In the genomic region with DNA sequence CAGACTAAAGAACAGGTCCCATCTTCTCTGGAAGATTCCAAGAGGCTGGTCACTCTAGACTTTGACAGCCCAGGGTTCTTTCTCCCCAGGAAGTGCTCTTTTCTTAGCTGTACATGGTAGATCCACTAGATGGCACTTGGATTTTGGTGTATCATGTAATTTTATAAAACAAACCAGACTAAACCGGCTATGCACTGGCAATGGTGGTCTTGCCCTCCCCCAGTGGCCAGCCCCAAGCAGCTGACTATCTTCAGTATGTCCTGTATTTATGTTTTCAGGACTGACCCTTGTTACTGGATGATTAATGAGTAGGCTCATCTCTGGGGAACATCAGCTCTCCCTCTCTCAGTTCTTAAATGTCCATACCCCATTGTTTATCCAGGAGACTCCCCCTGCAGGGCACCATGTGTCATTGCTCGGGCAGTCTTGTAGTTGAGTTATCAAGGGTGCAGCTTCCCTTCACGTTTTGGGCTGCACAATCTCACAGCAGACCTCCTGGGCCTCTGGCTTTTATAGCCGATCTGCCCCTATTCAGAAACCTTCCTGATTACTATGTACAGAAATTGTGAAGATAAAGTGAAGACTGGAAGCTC, we compare ENCODE assay signal across 10 mouse cellular contexts. TPM values are rescaled to one million over a fixed set of nuclear protein-coding genes. Genes with fewer than 3 reads are reported as not detected.
DNase-seq lines count a peak whose midpoint lies in the region; ATAC-seq and TF ChIP-seq lines count a peak whose summit lies in the region.
"Had no signal": no experiment of that assay in that cellular context is flagged by ENCODE, and none has a peak within 500 bp of the region (broad histone marks: within the 10 kb centered on the region; RNA-seq: fewer than 3 reads in every experiment).

No protein-coding gene starts in this region.

- DNase-seq in heart, adult 2 months, result no peak
- no peak for DNase-seq in heart, adult 11 months
- DNase-seq in retina, postnatal 1 day, result peak; percentile 16
- no peak for DNase-seq in retina, embryonic 14.5 days (ENCODE audit: low spot score)
- no peak for DNase-seq in brain, embryonic 14.5 days (ENCODE audit: low read depth)
- DNase-seq in thymus, postnatal 4 days, result peak; percentile 26
- no peak for DNase-seq in ovary, adult 18-20 months (ENCODE audit: low spot score)

- intact Hi-C loops in heart, adult 2 months (cut with DNase I), result no loop called here

- H3K27me3 ChIP-seq in heart, adult 2 months (ENCODE audit: control insufficient read depth, insufficient read depth, low read length), result no peaks in the 10 kb centered on the region
- H3K27me3 ChIP-seq in midbrain, embryonic 16.5 days (ENCODE audit: control insufficient read depth, insufficient read depth, low read depth, low read length), result no peaks in the 10 kb centered on the region
- H3K27me3 ChIP-seq: neural tube, embryonic 15.5 days had no signal

- H3K79me2 ChIP-seq in heart, adult 2 months (replicated peaks; ENCODE audit: control insufficient read depth, insufficient read depth, low read length), result no peaks in the 10 kb centered on the region

- 53% methylated on average over 4 of the region's 4 CpGs for WGBS in heart, adult 2 months
- WGBS in midbrain, embryonic 16.5 days, result 66% methylated on average over 4 of the region's 4 CpGs

- no peak overlapping the region for H3K4me3 ChIP-seq in heart, adult 2 months
- no peak overlapping the region for H3K4me3 ChIP-seq in midbrain, embryonic 16.5 days (ENCODE audit: low read depth, low read length)
- H3K4me3 ChIP-seq: neural tube, embryonic 15.5 days had no signal

- TF ChIP-seq CTCF in heart, adult 2 months (IDR thresholded peaks at IDR 0.05), result peak; percentile 22
- 0 out of 2 replicates have a peak, but pooled peaks have one; percentile 2 for TF ChIP-seq CTCF in brain, embryonic 14.5 days (IDR thresholded peaks at IDR 0.05; ENCODE audit: borderline replicate concordance, extremely low read depth, insufficient read depth, insufficient read length)

- no peaks in the 10 kb centered on the region for H3K4me1 ChIP-seq in heart, adult 2 months (ENCODE audit: control insufficient read depth, insufficient read depth, low read length)
- H3K4me1 ChIP-seq in midbrain, embryonic 16.5 days (ENCODE audit: control insufficient read depth, insufficient read depth, low read length), result no peaks in the 10 kb centered on the region
- H3K4me1 ChIP-seq: neural tube, embryonic 15.5 days had no signal

- H3K4me2 ChIP-seq in midbrain, embryonic 16.5 days (ENCODE audit: low read length), result no peak overlapping the region
- H3K4me2 ChIP-seq: neural tube, embryonic 15.5 days had no signal

- no peak for ATAC-seq in midbrain, embryonic 16.5 days
- ATAC-seq: intestine, embryonic 16.5 days had no signal

- no peak overlapping the region for H3K9ac ChIP-seq in heart, adult 2 months (ENCODE audit: low read depth, low read length)
- H3K9ac ChIP-seq in midbrain, embryonic 16.5 days (ENCODE audit: low read depth, low read length), result no peak overlapping the region
- H3K9ac ChIP-seq: neural tube, embryonic 15.5 days had no signal

- no peaks in the 10 kb centered on the region; the same call in 1 of the 2 replicates for H3K9me3 ChIP-seq in midbrain, embryonic 16.5 days (replicated peaks; ENCODE audit: control insufficient read depth, low read length, poor library complexity, severe bottlenecking)
- H3K9me3 ChIP-seq: neural tube, embryonic 15.5 days had no signal

- TF ChIP-seq EP300 in heart, adult 2 months (IDR thresholded peaks at IDR 0.05; ENCODE audit: insufficient read depth, low read depth, low read length), result no peak

- H3K27ac ChIP-seq in heart, adult 2 months, result no peak overlapping the region
- H3K27ac ChIP-seq in midbrain, embryonic 16.5 days (ENCODE audit: low read length), result no peak overlapping the region
- H3K27ac ChIP-seq: neural tube, embryonic 15.5 days had no signal

- no peaks in the 10 kb centered on the region for H3K36me3 ChIP-seq in heart, adult 2 months (ENCODE audit: control insufficient read depth, insufficient read depth, low read length)
- H3K36me3 ChIP-seq in midbrain, embryonic 16.5 days (ENCODE audit: control insufficient read depth, insufficient read depth, low read length), result no peaks in the 10 kb centered on the region
- H3K36me3 ChIP-seq: neural tube, embryonic 15.5 days had no signal

- TF ChIP-seq POLR2A in heart, adult 2 months (IDR thresholded peaks at IDR 0.05; ENCODE audit: insufficient read depth, low read depth, low read length), result no peak
- TF ChIP-seq POLR2A in brain, embryonic 14.5 days (IDR thresholded peaks at IDR 0.05; ENCODE audit: borderline replicate concordance, extremely low read depth, insufficient read depth, insufficient read length, poor library complexity, severe bottlenecking), result no peak

RNA-seq across cellular contexts. Expression of a gene that starts 19.8 kb away (rescaled TPM):
- 1 to 10 TPM in 1 of 2 experiments, under 1 TPM in 1; 0.66 to 1.1 TPM for total RNA-seq in heart, adult 2 months (2021)
- polyA plus RNA-seq in heart, adult 2 months (2012; rRNA removed), result 0.33 and 0.35 TPM in 2 replicates
- polyA plus RNA-seq in brain, embryonic 14.5 days (2012; rRNA removed), result 1.4 and 1.6 TPM in 2 replicates
- polyA plus RNA-seq in midbrain, embryonic 16.5 days (2015; fragmentation: Nextera tagmentation; extraction: Ambion mirVana), result 2.3 and 2.9 TPM in 2 replicates

RNA-seq across cellular contexts. Expression of a gene that starts 41.1 kb away (rescaled TPM):
- total RNA-seq in heart, adult 2 months (2021), result 1 to 10 TPM; 3.0 to 3.4 TPM
- 1.5 and 2.5 TPM in 2 replicates for polyA plus RNA-seq in heart, adult 2 months (2012; rRNA removed)
- polyA plus RNA-seq in brain, embryonic 14.5 days (2012; rRNA removed), result 3.8 and 4.2 TPM in 2 replicates
- 7.7 and 8.2 TPM in 2 replicates for polyA plus RNA-seq in midbrain, embryonic 16.5 days (2015; fragmentation: Nextera tagmentation; extraction: Ambion mirVana)

Comparison
In these comparisons a context has a peak if more than half of its experiments do, and no peak if none do; other contexts are left out.
1. DNase-seq: peak in retina, postnatal 1 day (single experiment) and thymus, postnatal 4 days (single experiment); none in heart, adult 2 months (0 of 2), heart, adult 11 months (single experiment), retina, embryonic 14.5 days (single experiment), brain, embryonic 14.5 days (single experiment) and ovary, adult 18-20 months (single experiment).